Mouse (Mus musculus): ENCODE data around the gene Ptpn23.
"Not testable (repeated sequence)": the region's sequence is repeated elsewhere in the genome, so short reads cannot be mapped to it uniquely, and the experiment has no call there.

The Ptpn23 gene

DNA sequence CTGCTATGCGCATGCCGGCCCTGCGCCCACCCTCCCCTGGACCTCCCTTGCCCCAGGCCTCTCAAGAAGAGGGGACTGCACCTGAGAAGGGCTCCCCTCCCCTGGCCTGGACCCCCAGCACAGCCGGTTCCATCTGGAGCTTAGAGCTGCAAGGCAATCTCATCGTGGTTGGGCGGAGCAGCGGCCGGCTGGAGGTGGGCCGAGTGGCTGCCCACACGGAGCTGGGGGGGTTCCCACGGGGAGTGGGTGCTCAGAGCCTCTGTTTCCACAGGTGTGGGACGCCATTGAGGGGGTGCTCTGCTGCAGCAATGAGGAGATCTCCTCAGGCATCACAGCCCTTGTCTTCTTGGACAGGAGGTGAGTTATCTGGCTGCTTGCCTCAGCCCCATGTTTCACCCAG, 26.7 kb downstream of the Ptpn23 start:
- no peak for DNase-seq (ENCODE audit: low read depth)

DNA sequence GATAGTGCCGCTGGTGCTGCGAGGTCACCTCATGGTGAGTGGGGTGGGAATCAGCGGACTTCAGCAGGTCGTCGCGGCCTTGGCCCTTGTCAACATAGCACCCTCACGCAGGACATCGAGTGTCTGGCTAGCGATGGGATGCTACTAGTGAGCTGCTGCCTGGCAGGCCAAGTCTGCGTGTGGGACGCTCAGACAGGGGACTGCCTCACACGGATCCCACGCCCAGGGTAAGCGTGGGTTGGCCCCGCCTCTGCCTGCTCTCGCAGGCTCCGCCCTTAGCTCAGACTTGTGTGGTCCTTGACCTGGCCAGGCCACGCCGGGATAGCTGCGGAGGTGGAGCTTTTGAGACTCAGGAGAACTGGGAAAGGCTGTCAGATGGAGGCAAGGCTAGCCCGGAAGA, 27.4 kb downstream of the Ptpn23 start:
- no peak for DNase-seq (ENCODE audit: low read depth)

DNA sequence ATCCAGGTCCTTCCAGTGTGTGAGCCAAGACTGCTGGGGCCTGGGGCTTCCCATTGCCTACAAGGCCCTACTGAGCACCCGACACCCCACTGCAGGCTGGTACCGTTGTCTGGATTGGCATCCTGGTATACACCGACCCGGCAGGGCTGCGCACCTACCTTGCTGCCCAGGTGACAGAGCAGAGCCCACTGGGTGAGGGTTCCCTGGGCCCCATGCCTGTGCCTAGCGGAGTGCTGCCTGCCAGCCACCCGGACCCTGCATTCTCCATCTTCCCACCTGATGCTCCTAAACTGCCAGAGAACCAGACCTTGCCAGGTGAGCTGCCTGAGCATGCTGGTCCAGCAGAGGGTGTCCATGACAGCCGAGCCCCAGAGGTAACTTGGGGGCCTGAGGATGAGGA, 28.7 kb downstream of the Ptpn23 start:
- DNase-seq (ENCODE audit: low read depth) = no peak

- DNase-seq (ENCODE audit: low read depth) = not testable (repeated sequence)
Measured at GRCm38 (mm10) chr9:110377655-110378054, 30.4 kb downstream of the Ptpn23 start.

- no peak for DNase-seq (ENCODE audit: low read depth)
Measured at GRCm38 (mm10) chr9:110375668-110376067, 32.3 kb downstream of the Ptpn23 start.

DNA sequence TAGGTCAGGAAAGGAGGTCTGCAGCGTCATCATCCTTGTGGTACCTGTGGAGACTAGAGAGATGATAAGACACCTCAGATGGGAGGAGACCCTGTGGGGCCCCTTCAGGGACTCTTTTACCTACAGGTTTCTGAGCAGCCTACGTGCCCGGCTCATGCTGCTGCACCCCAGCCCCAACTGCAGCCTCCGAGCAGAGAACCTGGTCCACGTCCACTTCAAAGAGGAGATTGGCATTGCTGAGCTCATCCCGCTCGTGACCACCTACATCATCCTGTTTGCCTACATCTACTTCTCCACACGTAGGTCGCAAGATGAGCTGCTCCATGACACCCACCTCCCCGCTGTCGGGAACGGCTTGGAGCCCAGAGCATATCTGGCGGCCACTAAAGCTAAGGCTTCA, 34.1 kb downstream of the Ptpn23 start:
- DNase-seq (ENCODE audit: low read depth) = no peak

GRCm38 (mm10) chr9:110369860-110370259, 38.2 kb downstream of the Ptpn23 start:
- DNase-seq (ENCODE audit: low read depth) = no peak

GRCm38 (mm10) chr9:110366746-110367145, 41.3 kb downstream of the Ptpn23 start:
- no peak for DNase-seq (ENCODE audit: low read depth)

DNA sequence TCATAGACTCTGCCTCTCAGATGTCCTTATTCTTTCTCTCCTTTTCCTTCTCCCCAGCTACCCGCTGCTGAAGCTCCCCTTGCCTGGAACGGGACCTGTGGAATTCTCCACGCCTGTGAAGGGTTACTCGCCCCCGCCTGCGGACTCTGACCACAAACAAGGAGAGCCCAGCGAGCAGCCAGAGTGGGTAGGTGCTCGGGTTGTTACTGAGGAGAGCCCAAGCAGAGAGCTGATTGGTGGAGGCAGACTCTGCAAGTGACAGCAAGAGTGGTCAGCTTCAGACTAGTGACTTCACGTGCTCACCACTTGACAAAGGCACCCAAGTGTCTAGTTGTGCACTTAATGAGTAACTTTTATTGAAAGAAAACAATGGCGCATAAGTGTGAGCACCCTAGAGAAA, 45.7 kb downstream of the Ptpn23 start:
- no peak for DNase-seq (ENCODE audit: low read depth)

DNA sequence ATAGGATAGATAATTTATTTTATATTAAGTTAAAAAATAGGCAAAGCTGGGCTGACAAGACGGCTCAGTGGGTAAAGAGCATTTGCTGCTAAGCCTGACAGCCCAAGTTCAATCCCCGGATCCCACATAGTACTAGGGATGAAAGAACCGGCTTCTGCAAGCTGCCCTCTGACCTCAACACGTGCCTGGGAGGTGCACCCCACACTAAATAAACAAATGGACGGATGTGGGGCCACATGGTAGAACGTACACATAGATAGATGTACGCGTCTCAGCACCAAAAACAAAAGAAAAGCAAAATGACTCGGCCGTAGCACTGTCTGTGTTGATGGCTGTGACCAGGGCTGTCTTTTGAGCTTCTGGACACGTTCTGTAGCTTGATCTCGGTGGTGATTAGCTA, 46.7 kb downstream of the Ptpn23 start:
- no peak for DNase-seq (ENCODE audit: low read depth)

- no peak for DNase-seq (ENCODE audit: low read depth)
Measured at GRCm38 (mm10) chr9:110358341-110358740, 49.7 kb downstream of the Ptpn23 start.

DNA sequence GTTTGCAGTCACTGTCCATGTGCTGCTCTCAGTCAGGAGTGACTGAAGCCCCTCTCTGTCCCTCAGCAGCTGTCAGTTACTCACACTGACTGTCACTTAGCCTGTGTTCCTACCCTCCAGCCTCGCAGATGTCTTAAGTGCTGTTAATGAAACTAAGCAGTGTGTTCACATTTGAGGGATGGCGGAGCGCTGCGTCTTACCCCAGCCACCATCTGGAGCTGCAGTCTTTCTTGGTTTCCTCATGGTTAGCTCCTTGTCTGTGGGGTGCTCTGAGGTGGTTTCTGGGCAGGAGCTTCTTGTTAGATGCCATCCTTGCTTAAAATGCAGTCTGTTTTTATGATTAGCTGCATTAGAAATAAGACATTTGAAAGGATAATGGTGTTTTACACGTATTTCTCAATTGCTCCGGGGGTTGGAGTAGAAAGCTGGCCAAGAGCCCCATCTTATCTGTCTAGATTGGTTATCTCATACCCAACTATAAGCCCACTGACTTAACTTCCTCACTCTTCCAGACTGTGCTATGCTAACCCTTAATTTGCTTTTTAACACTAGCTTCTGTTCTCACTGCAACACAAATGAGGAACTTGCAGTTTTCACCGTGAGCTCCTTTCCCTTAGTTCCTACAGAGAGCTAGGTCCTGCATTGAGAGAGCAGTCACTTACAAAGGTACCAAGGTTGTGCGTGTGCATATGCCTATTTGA, 55.9 kb downstream of the Ptpn23 start:
- no peak for DNase-seq (ENCODE audit: low read depth)

DNA sequence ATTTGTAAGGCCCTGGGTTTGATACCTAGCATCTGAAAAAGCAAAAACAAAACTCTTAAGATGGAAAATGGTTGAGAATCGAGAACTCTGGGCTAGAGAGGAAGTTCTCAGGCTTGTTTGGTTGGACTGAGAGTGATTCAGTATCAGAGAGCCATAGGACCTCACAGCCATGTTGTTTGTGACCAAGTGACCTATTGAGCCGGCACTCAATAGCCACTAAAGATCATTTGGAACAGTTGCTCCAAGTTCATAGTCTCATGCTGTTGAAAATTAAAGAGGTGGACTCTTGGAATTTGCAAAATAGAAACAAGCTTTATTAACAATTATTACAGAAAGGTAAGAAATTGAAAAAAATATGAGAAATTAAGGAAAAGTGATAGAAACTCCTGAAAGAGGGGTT, 56.7 kb downstream of the Ptpn23 start:
- no peak for DNase-seq (ENCODE audit: low read depth)

DNA sequence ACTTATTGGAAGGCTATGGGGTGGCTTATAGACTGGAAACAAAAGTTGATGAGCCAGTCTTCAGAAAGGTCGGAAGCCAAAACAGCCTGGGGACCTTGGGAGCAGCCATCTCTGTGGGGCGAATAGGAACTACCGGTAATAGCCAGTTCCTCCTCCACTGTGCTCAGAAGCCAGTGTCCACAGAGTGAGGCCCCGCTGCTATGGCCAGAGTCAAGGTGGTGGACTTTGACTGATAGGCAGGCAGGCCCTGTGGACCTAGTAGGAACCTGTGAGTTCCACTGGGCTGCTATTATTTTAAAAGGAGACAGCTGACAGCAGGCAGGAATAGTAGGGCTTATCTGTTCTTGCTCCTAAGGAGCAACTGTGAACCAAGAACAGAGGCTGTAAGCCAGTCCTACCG, 57.4 kb downstream of the Ptpn23 start:
- DNase-seq (ENCODE audit: low read depth) = no peak

- no peak for DNase-seq (ENCODE audit: low read depth)
Measured at GRCm38 (mm10) chr9:110350188-110350587, 57.8 kb downstream of the Ptpn23 start.

GRCm38 (mm10) chr9:110348899-110349298, 59.1 kb downstream of the Ptpn23 start:
- no peak for DNase-seq (ENCODE audit: low read depth)

DNA sequence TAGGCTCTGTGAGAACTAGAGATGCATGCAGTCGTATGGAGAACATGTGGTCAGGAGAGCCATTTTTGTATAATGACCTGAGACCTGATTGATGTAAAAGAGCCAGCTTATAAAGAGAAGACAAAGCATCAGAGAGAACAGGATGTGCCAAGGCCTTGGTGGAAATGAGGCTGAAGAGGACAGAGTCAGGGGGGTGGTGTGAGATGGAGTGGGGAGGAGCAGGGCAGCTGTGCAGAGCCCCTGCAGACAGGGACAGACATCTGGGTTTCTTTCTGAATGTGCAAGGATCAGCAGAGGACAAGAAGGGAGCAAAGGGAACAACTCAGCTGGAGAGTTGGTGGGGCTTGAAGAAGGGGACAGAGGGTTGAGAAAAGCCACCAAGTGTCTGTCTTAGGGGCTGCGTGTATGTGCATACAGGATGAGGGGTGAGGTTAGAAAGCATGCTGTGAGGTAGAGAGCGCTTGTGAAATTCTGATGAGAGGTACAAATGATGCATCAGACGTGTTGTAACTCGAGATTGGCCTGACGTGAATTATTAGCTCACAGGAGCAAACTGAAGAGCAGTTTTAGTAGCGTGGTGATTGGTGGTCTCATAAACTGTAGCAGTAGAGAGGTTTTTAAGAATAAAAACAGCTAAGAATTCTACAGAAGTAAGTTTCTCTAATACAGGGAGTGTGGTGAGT, 62.8 kb downstream of the Ptpn23 start:
- no peak for DNase-seq (ENCODE audit: low read depth)

GRCm38 (mm10) chr9:110343805-110344204, 64.2 kb downstream of the Ptpn23 start:
- no peak for DNase-seq (ENCODE audit: low read depth)

DNA sequence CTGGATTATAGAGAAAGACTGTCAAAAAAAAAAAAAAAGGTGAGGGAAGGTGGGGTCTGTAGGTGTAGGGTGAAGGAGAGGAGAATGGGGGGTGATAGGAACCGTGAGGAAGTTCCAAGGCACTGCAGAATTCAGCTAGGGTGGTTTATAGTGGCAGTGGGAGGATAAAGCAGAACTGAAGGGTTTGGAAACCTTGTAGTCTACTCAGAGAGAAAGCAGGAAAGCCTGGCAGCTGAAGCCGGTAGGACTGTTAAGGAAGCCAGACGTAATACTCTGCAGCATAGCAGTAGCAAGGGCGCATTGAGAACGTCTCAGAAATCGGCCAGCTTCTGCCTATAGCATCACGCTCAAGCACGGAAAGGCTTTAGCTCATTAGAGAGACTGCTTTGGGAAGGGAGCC, 66.0 kb downstream of the Ptpn23 start:
- no peak for DNase-seq (ENCODE audit: low read depth)

GRCm38 (mm10) chr9:110340037-110340750, 67.8 kb downstream of the Ptpn23 start:
- DNase-seq (ENCODE audit: low read depth) = no peak
